Mouse (Mus musculus): Measurements from ENCODE around the gene Fam168b.
A peak's percentile ranks its signal among the peaks of the same experiment; 100 is the strongest.

Gene Fam168b

DNA sequence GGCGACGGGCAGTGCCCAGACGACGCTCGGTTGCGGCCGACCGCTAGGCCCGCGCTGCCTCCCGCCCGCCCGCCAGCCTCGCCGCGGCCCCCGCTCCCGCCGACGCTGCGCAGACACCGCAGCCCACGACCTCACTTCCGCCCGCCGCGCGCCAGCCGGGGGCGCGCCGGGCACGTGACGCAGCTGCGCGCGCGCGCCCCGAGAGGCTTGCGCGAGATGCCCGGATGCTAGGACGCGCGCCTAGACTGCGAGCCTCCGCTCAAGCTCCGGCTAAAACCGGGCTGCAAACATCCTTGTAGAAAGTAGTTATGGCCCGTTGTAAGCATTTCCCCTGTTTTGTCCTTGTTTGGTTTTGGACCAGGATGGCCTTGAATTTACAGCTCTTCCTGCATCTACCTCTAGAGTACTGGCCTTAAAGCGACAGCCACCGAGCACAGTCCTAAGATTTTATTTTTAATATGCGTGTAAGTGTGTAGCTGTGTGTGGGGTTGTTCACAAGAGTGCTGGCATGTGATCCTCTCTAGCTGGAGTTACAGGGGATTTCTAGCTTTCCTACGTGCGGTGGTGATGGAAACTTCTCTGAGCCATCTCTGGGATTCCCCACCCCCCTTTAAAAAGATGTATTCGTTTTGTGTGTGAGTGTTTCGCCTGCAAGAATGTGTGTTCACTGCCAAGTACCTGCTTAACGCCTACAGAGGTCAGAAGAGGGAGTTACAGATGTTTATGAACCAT is at the start of gene Fam168b:
TSS of gene Fam168b (minus strand) at position 179 of the 732 bp plus-strand sequence.
- DNase-seq = peak; percentile 88

DNA sequence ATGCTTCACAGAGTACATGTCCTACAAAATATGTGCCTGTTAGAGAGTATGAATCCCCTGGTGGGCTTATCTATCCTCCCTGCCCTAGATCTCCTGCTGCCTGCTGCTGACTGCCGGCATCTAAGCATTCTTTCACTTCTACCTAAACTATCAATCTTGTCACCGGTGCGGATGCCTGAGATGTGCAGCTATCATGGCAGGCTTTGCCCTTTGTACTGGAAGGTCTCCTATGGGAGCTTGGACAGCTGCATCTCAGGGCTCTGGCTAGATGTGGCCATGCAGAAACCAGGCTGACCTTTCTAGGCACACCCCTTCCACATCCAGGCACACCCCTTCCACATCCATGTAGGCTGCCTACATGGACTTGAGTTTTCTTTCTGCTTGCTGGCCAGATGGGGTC is 49.6 kb upstream of the Fam168b start:
- DNase-seq = no peak

DNA sequence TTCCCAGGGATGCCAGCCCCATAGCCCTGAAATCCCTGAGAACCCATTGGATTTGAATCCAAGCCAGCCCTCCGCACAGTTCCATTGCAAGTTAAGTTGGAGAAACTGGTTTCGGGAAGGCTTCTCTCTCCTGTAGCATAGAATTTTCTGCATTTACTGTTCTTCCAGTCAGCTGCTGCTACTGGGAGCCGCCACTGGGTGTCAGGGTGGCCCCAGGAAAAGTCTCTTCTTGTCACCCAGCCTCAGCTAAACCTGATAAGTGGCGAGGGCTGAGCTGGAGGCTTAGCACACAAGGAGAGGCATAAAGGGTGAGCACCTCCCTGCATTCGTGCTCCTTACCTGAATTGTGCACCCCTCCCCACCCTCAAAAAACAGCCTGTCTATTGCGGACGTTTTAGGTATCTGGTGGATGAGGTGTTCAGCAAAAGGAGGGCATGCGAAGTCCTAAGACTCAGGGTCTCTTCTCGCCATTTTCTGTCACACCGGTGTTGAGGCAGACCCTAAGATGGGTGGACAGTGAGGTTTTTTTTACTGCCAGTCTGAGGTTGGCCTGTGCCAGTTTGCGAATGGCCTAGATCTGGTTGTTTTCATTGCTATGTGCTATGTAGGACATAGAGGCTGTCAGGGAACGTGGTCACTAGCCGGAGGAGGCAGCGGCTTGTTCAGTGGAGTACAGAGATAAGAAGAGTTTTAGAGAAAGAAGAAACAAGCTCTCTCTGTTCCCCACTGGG is 48.9 kb upstream of the Fam168b start:
- peak; percentile 26 for DNase-seq

DNA sequence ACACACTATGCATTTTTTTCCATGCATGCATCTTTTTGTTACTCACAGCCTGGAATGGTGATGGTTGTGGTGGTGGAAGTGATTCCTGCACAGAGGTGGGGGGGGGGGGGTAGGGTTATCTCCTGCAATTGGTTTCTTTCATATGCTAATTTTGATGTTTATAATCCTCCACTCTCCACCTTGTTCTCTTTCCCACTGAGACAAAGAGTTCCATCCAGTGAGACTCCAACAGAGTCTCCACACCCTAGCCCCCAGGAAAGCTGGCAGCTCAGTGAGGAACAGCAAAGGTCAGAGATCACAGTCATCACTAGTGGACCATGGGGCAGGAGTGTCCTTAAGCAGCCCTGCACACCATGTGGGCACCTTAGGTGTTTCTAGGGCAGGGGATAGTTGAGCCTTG is 40.9 kb upstream of the Fam168b start:
- DNase-seq = no peak

DNA sequence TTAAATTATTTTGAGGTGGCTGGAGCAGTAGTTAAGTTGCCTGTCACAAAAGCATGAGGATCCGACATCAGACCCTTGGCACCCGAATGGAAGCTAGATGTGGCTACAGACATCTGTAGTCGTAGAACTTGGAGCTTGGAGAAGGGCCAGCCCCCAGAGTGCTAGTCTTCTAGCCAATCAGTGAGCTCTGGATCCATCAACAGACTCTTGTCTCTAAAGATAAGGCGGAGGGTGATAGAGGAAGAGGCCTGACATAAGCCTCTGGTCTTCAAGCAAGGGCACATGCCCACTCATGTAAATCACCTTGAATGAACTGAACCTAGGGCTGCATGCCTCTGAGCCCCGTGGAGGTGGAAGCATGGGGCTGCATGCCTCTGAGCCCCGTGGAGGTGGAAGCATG is 36.7 kb upstream of the Fam168b start:
- no peak for DNase-seq

DNA sequence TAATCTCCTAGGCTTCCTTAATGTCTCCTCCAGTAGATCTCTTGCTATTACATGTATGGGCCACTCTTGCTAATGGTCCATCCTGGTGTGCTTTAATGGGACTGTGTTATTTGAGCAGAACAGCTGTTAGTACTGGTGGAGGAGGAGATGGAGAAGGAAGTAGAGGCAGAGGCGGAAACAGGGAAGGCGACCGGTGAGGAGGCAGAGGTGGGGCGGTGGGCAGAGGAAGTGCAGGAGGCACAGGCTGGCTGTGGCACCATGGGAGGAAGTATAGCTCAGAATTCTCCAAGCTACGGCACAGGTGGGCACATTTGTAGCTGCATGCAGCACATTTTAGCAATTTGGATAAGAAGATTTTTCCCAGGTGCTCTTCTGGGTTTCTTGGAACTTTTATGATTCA is 30.7 kb upstream of the Fam168b start:
- DNase-seq = no peak

DNA sequence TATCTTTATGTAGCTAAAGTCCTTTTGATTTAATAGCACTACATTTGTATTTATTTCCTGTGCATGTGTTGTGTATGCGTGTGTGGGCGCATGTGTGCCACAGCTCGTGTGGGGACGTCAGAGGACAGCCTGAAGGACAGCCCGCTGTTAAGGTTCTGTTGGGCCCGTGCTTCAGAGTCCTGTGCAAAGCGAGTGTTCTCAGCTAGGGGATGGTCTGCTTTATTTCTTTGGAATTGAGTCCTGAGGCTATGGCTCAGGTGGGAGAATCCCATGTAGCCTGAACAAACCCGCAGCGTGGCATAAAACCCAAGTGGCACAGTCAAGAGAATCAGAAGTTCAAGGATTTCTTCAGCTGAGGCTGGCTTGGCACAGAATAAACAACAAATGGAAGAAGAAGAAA is 28.3 kb upstream of the Fam168b start:
- no peak for DNase-seq

DNA sequence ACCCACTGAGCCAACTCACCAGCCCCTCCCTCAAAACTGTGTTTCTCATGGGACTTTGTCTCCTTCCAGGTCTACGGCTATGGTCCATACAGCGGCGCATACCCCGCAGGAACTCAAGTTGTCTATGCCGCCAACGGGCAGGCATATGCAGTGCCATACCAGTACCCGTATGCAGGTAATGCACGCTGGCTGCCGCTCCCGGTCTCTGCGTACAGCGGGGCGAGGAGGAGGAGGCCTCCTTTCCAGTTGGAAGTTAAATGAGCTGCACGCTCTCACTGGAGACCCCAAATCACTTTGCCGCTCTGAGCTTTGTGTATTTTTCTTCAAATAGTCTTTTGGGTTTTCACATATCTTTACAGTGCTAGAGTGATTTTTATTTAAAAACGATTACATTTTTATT is 26.4 kb upstream of the Fam168b start:
- no peak for DNase-seq

DNA sequence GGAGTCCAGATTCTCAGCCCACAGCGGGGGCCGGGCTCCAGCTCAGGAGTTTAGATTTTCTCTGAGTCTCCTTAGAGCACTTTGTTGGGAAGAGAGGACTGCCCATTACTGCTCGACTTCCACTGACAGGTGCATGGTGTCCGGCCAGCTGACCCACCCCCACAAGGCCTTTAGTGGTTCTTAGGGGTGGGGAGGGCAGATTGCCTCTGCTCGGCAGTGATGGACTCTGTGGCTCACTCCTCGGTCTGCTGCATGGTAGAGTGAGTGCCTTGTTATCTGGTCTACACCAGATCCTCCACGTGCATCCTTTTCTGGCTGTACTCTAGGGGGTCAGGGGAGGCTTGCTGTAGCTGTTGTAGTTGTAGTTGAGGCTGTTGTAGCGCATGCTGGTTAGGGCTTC is 25.5 kb upstream of the Fam168b start:
- DNase-seq = no peak

DNA sequence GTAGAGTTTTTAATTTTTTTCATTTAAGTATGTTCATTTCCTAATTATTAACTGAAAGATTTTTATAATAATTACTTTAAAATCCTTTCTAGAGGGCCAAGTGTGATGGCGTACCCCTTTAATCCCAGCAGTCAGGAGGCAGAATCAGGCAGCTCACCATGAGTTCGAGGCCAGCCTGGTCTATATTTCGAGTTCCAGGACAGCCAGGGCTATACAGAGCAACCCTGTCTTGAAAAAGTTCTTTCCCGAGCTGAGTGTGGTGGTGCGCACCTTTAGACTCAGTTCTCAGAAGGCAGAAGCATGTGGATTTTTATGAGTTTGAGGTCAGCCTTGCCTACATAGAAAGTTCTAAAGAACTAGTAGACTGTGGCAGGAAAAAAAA is 24.7 kb upstream of the Fam168b start:
- DNase-seq = no peak

DNA sequence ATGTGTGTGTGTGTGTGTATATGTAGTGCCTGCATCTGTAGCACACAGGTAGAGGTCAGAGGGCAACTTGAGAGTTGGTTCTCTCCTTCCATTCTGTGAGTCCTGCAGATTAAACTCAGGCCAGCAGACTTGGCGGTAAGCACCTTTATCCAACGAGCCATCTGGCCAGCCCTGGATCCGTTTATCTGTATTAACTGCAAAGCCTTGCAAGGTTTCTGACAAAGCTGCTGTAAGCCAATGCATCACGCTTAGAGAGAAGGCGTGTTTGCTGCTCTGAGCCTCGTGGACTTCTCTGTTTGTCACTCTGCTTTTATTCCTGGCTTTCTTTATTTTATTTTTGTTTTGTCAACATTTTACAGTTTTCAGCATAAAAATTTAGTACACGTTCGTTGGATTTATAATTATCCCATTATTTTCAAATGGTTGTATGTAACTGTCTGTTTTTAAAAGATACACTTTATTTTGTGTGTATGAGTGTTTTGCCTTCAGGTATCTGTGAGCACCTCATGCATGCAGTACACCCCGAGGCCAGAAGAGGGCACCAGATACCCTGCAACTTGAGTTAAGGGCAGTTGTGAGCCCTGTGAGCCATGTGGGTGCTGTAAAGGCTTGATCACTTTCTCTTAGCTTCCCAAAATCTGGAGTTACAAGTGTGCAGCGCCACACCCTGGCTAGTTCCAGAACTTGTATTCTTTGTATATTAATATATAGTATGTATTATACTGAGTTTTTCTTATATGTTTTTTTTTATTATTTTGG is 24.1 kb upstream of the Fam168b start:
- DNase-seq = peak; percentile 79

DNA sequence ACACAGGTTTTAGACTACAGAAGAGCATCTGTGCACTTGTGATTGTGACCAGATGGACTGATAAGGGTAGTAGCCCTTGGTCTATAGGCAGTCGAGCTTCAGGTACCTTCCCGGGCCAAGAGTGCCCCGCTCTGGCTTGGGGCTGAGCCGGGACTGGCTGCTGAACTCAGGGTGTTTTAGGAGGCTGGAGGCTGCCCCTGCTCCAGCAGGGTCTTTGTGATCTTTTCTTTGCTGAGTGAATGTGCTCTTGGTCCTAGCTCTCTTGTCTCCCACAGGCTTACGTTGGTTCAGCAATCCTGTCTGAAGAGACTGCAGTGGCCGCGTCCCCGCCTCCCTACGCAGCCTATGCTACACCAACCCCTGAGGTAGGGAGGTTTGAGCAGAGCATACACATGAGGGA is 23.0 kb upstream of the Fam168b start:
- DNase-seq = no peak

DNA sequence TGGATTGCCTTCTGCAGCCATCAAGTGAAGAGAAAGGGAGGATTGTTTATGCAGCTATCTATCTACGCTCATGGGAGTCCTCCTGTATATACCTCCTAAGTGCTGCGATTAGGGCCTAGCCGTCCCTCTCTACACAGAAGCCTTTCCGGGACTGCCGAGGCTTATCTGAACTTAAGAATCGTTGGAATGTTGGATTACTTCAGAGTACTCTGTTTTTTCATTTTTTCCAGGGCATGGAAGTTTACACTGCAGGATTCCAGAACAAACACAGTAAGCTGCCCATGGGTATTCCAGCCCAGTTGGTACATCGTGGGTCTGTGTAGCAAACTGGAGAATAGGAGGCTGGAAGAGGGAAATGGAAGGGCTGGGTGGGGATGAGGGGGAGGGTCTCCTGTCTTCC is 21.4 kb upstream of the Fam168b start:
- DNase-seq = no peak

DNA sequence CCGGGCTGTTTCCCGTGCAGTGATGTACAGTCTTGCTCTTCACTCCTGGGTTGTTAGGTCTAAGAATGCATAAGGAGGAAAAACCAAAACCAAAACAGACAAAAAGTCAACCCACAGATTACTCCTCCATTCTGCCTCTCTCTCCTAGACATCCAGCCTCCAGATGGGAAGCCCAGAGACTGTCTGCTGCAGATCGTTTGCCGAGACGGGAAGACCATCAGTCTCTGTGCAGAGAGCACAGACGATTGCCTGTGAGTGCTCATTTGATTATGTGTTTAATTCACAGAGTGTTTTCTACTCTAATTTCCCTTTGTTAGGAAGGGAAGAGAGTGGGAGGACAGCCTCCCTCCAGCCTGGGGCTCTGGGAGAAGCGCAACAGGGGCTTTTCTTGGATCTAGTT is 20.5 kb upstream of the Fam168b start:
- DNase-seq = no peak

DNA sequence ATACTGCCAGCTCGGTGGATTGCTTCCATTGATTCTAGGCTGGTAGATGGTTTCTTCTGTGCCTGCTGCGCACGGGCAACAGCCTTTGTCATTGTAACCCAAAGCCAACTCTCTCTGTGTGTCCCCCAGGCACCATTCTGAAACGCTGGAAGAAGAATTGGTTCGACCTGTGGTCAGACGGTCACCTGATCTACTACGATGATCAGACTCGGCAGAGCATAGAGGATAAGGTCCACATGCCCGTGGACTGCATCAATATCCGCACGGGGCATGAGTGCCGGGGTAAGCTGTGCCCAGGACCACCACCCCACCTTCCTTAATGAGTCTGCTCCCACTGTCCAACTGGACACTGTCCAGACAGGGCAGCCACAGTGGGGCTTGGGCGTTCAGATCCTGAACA is 20.0 kb upstream of the Fam168b start:
- no peak for DNase-seq

DNA sequence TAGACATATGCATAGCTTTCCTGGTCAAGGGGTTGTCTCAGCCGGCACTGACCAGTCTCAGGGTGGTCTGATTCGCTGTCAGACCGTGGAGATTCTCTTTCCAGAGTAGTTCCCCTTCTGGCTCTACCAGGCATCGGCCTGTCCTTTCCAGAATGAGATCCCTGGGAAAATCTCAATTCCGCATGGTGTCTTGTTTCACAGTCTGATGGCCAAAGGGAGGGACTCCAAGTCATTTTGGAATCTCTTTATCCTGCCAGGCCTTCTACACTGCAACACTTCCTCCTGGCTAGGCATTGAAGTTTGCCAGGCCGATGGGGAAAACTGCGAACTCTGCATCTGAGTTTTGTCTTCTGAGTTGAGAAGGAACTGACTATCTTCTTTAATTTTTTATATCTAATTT is 17.3 kb upstream of the Fam168b start:
- no peak for DNase-seq

DNA sequence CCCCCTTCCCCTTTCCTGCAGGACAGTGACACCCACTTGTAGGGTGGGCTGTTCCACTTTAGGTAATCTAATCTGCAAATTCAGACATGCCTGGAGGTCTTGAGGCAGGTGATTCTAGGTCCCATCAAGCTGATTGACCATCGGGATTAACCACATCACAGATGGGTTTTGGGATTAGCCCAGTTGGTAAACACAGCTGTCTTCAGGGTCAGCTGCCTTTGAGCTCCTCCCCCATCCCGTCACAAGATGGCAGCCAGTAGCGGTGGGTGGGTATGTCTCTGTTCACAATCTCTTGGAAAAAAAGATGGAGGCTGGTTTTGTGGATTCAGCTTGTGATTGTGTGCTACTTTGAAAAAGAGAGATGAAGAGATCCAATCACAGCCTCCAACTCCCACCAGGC is 16.9 kb upstream of the Fam168b start:
- no peak for DNase-seq

DNA sequence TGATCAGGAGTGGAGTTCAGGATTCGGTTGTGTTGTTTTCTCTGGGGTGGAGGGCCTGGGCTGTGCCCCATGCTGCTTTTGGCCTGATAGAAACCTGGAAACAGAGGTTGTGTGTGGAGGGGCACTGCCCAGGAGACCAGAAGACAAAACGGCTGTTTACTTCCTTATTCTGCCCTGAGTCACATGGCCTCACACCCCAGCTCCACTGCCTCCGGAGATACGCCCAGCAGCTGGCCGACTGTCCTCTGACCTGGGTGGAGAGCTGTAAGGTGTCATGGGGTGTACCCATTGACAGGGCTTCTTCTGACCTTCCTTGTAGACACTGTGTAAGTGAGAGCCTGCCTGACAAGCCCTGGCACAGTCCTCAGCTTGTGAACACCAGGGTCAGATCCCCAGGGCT is 15.8 kb upstream of the Fam168b start:
- no peak for DNase-seq

DNA sequence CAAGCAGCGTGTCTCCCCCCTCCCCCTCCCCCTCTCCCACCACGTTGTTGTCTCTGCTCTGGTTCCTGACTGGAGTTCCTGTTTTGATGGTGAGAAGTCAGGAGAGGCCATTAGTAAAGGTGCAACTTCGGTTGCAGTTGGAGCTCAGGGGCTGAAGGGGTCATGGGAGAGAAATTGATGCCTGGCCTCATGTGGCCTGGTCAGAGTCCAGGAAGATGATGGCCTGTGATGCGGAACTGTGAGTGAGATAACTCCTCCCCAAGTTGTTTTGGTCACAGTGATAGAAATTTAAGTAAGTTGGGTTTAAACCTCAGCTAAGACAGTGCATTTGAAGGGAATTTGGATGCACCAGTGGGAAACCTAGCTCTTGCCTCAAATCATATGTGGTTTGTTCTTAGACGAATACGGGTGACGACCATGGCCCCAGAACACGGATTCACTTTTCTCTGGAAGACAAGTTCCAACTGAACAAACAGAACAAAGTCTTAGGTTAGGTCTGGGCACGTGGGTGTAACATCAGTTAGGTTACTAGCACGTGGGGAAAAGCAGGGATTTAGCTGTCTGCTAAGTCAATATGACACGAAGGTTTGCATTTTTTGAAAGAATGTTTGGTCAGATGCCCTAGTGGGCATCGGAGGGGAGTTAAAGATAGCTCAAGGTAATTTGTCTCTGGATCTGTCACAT is 12.3 kb upstream of the Fam168b start:
- DNase-seq = no peak

DNA sequence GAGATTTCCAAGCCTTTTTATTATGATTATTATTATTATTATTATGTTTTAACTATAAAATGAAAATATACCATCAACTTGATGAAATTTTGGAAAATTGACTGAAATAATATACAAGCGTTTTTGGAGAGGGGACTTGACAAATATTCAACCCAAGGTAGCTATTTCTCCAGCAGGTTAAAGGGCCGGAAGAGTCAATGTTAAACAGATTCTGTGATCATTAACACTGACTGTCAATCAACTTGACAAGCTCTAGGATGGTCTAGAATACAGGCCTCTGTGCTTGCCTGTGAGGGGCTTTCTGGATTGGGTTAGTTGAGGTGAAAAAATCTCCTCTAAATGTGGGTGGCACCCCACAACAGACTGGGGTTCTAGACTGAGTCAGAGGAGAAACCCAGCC is 10.9 kb upstream of the Fam168b start:
- DNase-seq = no peak

DNA sequence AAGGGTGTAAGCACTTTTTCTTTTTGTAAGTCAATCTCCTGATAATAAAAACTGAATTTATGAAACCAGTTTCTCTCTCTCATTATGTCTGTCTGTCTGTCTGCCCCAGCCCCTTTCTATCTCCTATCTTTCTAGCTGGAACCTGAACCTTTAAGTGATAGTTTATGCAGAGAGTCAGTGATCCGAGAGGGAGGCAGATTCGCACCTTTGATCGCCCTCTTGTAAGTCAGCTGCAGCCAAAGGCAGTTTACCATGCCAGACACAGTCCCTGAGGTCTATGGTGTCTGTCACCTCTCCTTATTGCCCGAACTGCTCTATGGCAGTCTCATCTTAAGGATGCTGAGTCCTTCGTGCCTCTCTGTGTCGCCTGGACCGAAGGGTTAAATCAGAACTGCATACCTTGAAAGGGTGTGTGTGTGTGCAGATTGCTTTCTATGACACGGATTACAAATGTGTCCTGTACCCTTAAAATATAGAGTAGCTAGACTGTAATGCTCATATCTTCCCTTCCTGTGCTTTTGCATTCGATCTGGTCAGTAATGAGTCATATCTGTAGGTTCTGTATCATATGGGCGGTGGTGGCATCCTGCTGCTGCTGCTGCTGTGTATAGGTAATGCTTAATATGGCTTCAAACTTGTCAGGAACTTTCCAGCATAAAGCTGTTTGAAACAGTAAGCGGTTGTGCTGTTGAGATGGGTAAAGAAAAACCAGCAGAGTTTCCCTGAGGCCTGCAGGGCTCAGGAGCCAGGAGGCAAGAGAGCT is 9.4 kb upstream of the Fam168b start:
- DNase-seq = no peak

DNA sequence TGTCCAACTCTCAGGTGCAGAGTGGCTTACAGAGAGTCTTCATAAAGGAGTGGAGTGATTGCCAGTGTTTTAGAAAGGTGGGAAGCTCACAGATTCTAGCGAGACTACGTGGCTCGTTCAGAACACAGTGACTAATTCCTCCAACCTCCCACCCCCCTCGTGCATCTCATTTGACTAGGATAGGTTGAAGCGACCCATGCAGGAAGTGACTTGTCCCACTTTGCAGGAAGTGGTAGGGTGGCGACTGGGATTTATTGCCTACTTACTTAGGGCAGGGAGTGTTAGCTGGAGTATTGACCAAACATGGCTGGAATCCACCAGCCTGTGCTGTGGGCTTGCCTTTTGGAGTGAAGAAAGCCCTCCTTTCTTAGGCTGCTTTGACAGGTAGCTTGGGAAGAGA is 8.7 kb upstream of the Fam168b start:
- no peak for DNase-seq
